Mouse (Mus musculus) heart, adult 2 months (tissue): ENCODE data around the gene Slc24a2. TPM values are rescaled to one million over a fixed set of nuclear protein-coding genes. Genes with fewer than 3 reads are reported as not detected.

Source experiments
- DNase-seq, 2 experiments: peaks; one replicate each; pipeline ENCODE4 v3.0.0; 2021
- H3K27ac ChIP-seq: fragments of 200-600 bp; 2 replicates; pipeline ENCODE4 v1.8.1; 2022
- H3K27me3 ChIP-seq: fragments of 200-500 bp; 2 replicates; pipeline ENCODE4 v1.6.1; 2012; ENCODE audit warnings: mild to moderate bottlenecking, low read length, inconsistent platforms, mixed read lengths; ENCODE audit not compliant: control insufficient read depth, insufficient read depth
- H3K36me3 ChIP-seq: fragments of 200-500 bp; 2 replicates; pipeline ENCODE4 v1.6.1; 2012; ENCODE audit warnings: low read length, inconsistent platforms; ENCODE audit not compliant: control insufficient read depth, insufficient read depth
- H3K4me1 ChIP-seq: fragments of 200-500 bp; 2 replicates; pipeline ENCODE4 v1.6.1; 2011; ENCODE audit warnings: low read length; ENCODE audit not compliant: control insufficient read depth, insufficient read depth
- H3K4me3 ChIP-seq: fragments of 200-600 bp; 2 replicates; pipeline ENCODE4 v1.8.1; 2022
- H3K79me2 ChIP-seq: fragments of 200-500 bp; replicated peaks from 2 replicates; pipeline ENCODE4 v1.6.1; 2012; ENCODE audit warnings: mild to moderate bottlenecking, inconsistent platforms, low read length, moderate library complexity, mixed read lengths; ENCODE audit not compliant: control insufficient read depth, insufficient read depth
- H3K9ac ChIP-seq: fragments of 200-500 bp; 2 replicates; pipeline ENCODE4 v1.6.1; 2012; ENCODE audit warnings: low read depth, mild to moderate bottlenecking, control low read depth, inconsistent platforms, low read length, mixed read lengths
- CTCF ChIP-seq: fragments of 200-600 bp; IDR thresholded peaks from 2 replicates; pipeline ENCODE4 v1.8.1; 2022; ENCODE audit warnings: antibody characterized with exemption, mild to moderate bottlenecking, moderate library complexity
- EP300 ChIP-seq: fragments of 200-500 bp; IDR thresholded peaks from 2 replicates; pipeline ENCODE4 v1.6.1; 2011; ENCODE audit warnings: low read depth, low read length, control low read depth; ENCODE audit not compliant: insufficient read depth
- POLR2A ChIP-seq: fragments of 200-500 bp; IDR thresholded peaks from 2 replicates; pipeline ENCODE4 v1.6.1; 2011; ENCODE audit warnings: mild to moderate bottlenecking, low read depth, low read length, control low read depth; ENCODE audit not compliant: insufficient read depth
- WGBS: fragments of 180-500 bp; shearing (Covaris S2); methylation state at CpG from one replicate; pipeline ENCODE4 v1.1.7; 2018; 5-methylcytosine and 5-hydroxymethylcytosine counted together
- intact Hi-C: fragments of 180-260 bp; cut with DNase I; formaldehyde crosslinking; loops from one replicate; pipeline ENCODE4 v1.15.1; 2025
- polyA plus RNA-seq: library from polyadenylated mRNA; depleted of rRNA; stranded (reverse); fragments of >200 nt; gene quantifications from 2 replicates; pipeline ENCODE4 v1.2.3, GENCODE M21; 2012
- total RNA-seq, 2 experiments: library from RNA; stranded (reverse); gene quantifications; 2 replicates each; pipeline ENCODE4 v1.2.3; 2021

Slc24a2 gene
- total and polyA plus RNA-seq, 3 experiments: 0.66 to 2.5 (median 1.0) TPM

DNA sequence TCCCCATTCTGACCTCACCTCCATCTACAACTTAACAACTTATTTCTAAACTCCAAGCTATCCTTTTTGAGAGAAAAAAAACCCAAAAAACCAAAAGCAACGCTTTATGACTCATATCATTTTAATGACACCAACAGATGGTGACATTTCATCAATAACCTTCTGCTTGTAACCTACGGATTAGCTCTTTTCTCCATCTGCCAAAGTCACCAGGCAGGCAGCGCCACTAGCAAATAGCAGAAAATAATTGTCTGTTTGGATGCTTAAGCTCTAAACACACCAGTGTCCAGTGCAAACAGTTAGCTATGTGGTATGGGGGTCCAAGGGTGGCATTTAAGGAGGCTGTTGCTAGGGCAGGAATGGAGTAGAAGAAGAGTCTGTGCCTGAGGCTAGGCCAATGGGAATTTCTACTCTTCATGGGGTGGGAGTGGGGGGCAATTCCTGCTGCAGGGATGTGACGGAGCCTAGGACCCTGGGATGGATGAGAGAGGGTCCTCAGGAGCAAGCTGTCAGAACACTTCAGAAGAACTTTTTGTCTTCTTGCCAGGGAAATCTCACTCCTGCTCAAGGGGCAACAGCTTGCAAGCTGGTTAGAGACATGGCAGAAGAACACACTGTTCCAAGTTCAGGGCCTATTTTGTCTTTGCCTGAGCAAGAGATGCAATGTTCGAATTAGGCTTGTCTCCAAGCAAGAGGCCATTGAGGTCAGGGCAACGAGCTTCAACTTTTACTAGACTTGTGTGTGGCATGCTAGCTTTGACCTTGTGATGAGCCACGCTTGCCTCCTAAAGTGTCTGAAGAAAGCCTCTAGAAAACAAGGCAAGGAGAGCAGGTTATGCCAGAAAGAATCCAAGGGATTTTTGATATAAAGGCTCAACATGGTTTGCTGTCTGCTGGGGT lies 216.3 kb downstream of the Slc24a2 start:
- no peaks in the 10 kb centered on the region for H3K27me3 ChIP-seq
- no peak overlapping the region for H3K27ac ChIP-seq
- H3K4me3 ChIP-seq: no peak overlapping the region
- H3K79me2 ChIP-seq: no peaks in the 10 kb centered on the region
- DNase-seq: no peak
- H3K36me3 ChIP-seq: no peaks in the 10 kb centered on the region
- intact Hi-C loops: no loop called here
- WGBS: 79% methylated on average over 7 of the region's 7 CpGs
- H3K9ac ChIP-seq: no peak overlapping the region
- no peak for TF ChIP-seq EP300
- no peak for TF ChIP-seq CTCF
- no peaks in the 10 kb centered on the region for H3K4me1 ChIP-seq

- H3K4me1 ChIP-seq: no peaks in the 10 kb centered on the region
- WGBS: 63% methylated on average over 3 of the region's 3 CpGs
- intact Hi-C loops: no loop called here
- no peak overlapping the region for H3K27ac ChIP-seq
- H3K9ac ChIP-seq: no peak overlapping the region
- no peaks in the 10 kb centered on the region for H3K36me3 ChIP-seq
- DNase-seq: no peak
- H3K27me3 ChIP-seq: no peaks in the 10 kb centered on the region
- no peaks in the 10 kb centered on the region for H3K79me2 ChIP-seq
- no peak for TF ChIP-seq EP300
- no peak for TF ChIP-seq CTCF
- no peak for TF ChIP-seq POLR2A
- H3K4me3 ChIP-seq: no peak overlapping the region
Observed at GRCm38 (mm10) chr4:86992470-86992869, 237.8 kb downstream of the Slc24a2 start.

DNA sequence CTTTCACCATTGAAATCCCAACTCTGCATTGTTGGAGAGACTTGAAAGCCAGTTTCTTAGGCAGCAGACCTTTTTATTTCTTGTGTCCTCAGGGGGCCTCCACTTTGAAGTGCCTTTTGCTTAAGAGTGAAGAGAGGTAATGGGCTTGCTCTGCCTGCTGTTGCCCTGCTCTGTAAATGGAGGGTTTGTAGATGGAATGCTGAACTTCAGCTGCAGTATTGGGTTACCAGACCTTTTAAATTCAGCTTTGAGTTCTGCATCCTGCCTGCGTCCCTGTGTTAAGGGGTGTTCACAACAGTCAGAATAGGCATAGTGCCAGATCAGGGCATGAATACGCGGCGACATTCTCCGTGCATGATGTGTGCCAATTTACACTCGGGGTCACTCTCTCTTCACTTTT lies 241.0 kb downstream of the Slc24a2 start:
- H3K36me3 ChIP-seq: no peaks in the 10 kb centered on the region
- no peak for TF ChIP-seq EP300
- TF ChIP-seq CTCF: no peak
- no peak for TF ChIP-seq POLR2A
- H3K4me1 ChIP-seq: no peaks in the 10 kb centered on the region
- H3K4me3 ChIP-seq: no peak overlapping the region
- no peak for DNase-seq
- no peak overlapping the region for H3K27ac ChIP-seq
- 61% methylated on average over 6 of the region's 6 CpGs for WGBS
- no peak overlapping the region for H3K9ac ChIP-seq
- H3K79me2 ChIP-seq: no peaks in the 10 kb centered on the region
- H3K27me3 ChIP-seq: no peaks in the 10 kb centered on the region
- intact Hi-C loops: no loop called here

DNA sequence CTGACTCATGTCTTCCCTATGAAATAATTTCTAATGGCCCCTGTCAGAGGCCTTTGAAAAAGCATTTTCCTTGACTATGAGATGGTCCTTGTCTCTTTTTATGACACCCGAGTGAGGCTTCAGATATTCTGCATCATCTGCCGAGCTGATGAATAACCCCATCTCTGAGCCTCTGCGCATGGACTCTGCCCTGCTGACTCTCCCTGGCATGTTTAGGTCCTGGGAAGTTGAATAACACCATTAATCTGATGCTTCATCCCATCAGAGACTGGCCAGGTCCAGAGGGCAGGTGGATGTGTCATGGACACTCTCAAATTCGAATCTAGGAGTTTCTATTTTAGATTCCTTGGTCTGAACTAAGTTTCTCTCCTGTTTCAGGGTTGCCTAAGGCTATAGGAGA lies 242.4 kb downstream of the Slc24a2 start:
- DNase-seq: no peak
- H3K27ac ChIP-seq: no peak overlapping the region
- no peaks in the 10 kb centered on the region for H3K4me1 ChIP-seq
- intact Hi-C loops: no loop called here
- H3K4me3 ChIP-seq: no peak overlapping the region
- TF ChIP-seq CTCF: no peak
- no peak for TF ChIP-seq EP300
- no peaks in the 10 kb centered on the region for H3K79me2 ChIP-seq
- 82% methylated on average over 4 of the region's 4 CpGs for WGBS
- H3K36me3 ChIP-seq: no peaks in the 10 kb centered on the region
- no peak overlapping the region for H3K9ac ChIP-seq
- no peaks in the 10 kb centered on the region for H3K27me3 ChIP-seq

- no peak for TF ChIP-seq CTCF
- TF ChIP-seq EP300: no peak
- no peak for TF ChIP-seq POLR2A
- H3K27ac ChIP-seq: no peak overlapping the region
- no peak overlapping the region for H3K4me3 ChIP-seq
- no peaks in the 10 kb centered on the region for H3K27me3 ChIP-seq
- DNase-seq: no peak
- no peaks in the 10 kb centered on the region for H3K79me2 ChIP-seq
- no peaks in the 10 kb centered on the region for H3K4me1 ChIP-seq
- no peaks in the 10 kb centered on the region for H3K36me3 ChIP-seq
- intact Hi-C loops: no loop called here
- H3K9ac ChIP-seq: no peak overlapping the region
- WGBS: 77% methylated on average over 5 of the region's 5 CpGs
Observed at GRCm38 (mm10) chr4:86977272-86977671, 253.0 kb downstream of the Slc24a2 start.

GRCm38 (mm10) chr4:86957576-86958411 lies 272.5 kb downstream of the Slc24a2 start:
- TF ChIP-seq CTCF (peak; percentile 76), EP300 (no peak)
- peak; percentile 19 to 34 for DNase-seq
- H3K36me3 ChIP-seq: no peaks in the 10 kb centered on the region
- H3K4me1 ChIP-seq: no peaks in the 10 kb centered on the region
- H3K27ac ChIP-seq: no peak overlapping the region
- H3K9ac ChIP-seq: no peak overlapping the region
- H3K79me2 ChIP-seq: no peaks in the 10 kb centered on the region
- H3K4me3 ChIP-seq: no peak overlapping the region
- H3K27me3 ChIP-seq: no peaks in the 10 kb centered on the region
- intact Hi-C loops: loop anchor here (5.0 kb wide), 1 partner anchor 405 kb away; no protein-coding TSS in a partner anchor
- WGBS: 37% methylated on average over 14 of the region's 14 CpGs
